Mouse (Mus musculus): ENCODE data around the gene Dst. TPM values are rescaled to one million over a fixed set of nuclear protein-coding genes. Genes with fewer than 3 reads are reported as not detected.
A peak's percentile ranks its signal among the peaks of the same experiment; 100 is the strongest.

The Dst gene
- total and polyA plus RNA-seq, 3 experiments, result 0.08 to 0.60 TPM; not detected in 1

- Histone ChIP-seq H3K79me2 (ENCODE audit: control insufficient read depth, insufficient read depth, low read length, poor library complexity) (no peaks in the 10 kb centered on the region), H3K4me3 (ENCODE audit: control insufficient read depth in 1 of 2, insufficient read depth in 1 of 2, low read depth in 2 of 2, low read length in 2 of 2) (peak overlapping the region; percentile 15 to 39; a peak in 2 of 4 replicates), H3K36me3 (ENCODE audit: control insufficient read depth in 1 of 2, insufficient read depth in 2 of 2, low read length in 2 of 2) (no peaks in the 10 kb centered on the region), H3K9me3 (replicated peaks; ENCODE audit: insufficient read depth, low read length) (no peaks in the 10 kb centered on the region), H3K9ac (ENCODE audit: control insufficient read depth, low read depth, low read length, poor library complexity, severe bottlenecking) (0 out of 2 replicates have a peak overlapping the region, but pooled peaks have one; percentile 13), H3K4me1 (ENCODE audit: control insufficient read depth in 1 of 2, insufficient read depth in 2 of 2, low read length in 2 of 2) (no peaks in the 10 kb centered on the region), H3K27ac (ENCODE audit: control insufficient read depth, low read depth, low read length) (no peak overlapping the region), H3K27me3 (ENCODE audit: control insufficient read depth in 1 of 2, insufficient read depth in 2 of 2, low read length in 2 of 2) (no peaks in the 10 kb centered on the region)
- DNase-seq (ENCODE audit: low read depth, low spot score), result no peak
- TF ChIP-seq USF2 (IDR thresholded peaks at IDR 0.05; ENCODE audit: borderline replicate concordance in 1 of 2, insufficient read depth in 1 of 2, low read depth in 1 of 2, low read length in 2 of 2), result no peak
- TF ChIP-seq ZKSCAN1 (IDR thresholded peaks at IDR 0.05; ENCODE audit: low read depth, low read length), result no peak
- no peak for TF ChIP-seq ZC3H11A (IDR thresholded peaks at IDR 0.05; ENCODE audit: low read depth, low read length)
- no peak for TF ChIP-seq NELFE (IDR thresholded peaks at IDR 0.05; ENCODE audit: low read depth, low read length)
- no peak for TF ChIP-seq MYC (IDR thresholded peaks at IDR 0.05; ENCODE audit: low read depth, low read length)
- TF ChIP-seq POLR2A (IDR thresholded peaks at IDR 0.05; ENCODE audit: control insufficient read depth in 1 of 2, insufficient read depth in 1 of 2, low read depth in 1 of 2, low read length in 2 of 2, poor library complexity in 1 of 2), result no peak
- no peak for TF ChIP-seq HCFC1 (IDR thresholded peaks at IDR 0.05; ENCODE audit: low read depth, low read length)
- no peak for TF ChIP-seq RAD21 (IDR thresholded peaks at IDR 0.05; ENCODE audit: low read depth, low read length)
- no peak for TF ChIP-seq KAT2A (conservative IDR thresholded peaks at IDR 0.05; ENCODE audit: low read depth, low read length)
- no peak for TF ChIP-seq SIN3A (IDR thresholded peaks at IDR 0.05; ENCODE audit: low read length)
- TF ChIP-seq POLR2AphosphoS5 (IDR thresholded peaks at IDR 0.05; ENCODE audit: borderline replicate concordance, low read depth, low read length), result no peak
- TF ChIP-seq CHD1 (IDR thresholded peaks at IDR 0.05; ENCODE audit: low read depth, low read length), result no peak
- TF ChIP-seq GABPA (IDR thresholded peaks at IDR 0.05; ENCODE audit: low read depth, low read length), result no peak
- TF ChIP-seq MAFK (IDR thresholded peaks at IDR 0.05; ENCODE audit: borderline replicate concordance, low read depth, low read length), result no peak
- no peak for TF ChIP-seq GATA1 (IDR thresholded peaks at IDR 0.05; ENCODE audit: low read depth, low read length)
- TF ChIP-seq NRF1 (IDR thresholded peaks at IDR 0.05; ENCODE audit: insufficient read depth, low read depth, low read length, poor library complexity, severe bottlenecking), result no peak
These were observed 381.4 kb downstream of the Dst start for GRCm38 (mm10) chr1:34289472-34289748.

- TF ChIP-seq USF1 (IDR thresholded peaks at IDR 0.05; ENCODE audit: low read depth, low read length), result no peak
- TF ChIP-seq MYB (IDR thresholded peaks at IDR 0.05; ENCODE audit: low read depth, low read length), result no peak
- TF ChIP-seq GATA1 (IDR thresholded peaks at IDR 0.05; ENCODE audit: low read depth, low read length), result 0 out of 2 replicates have a peak, but pooled peaks have one; percentile 4
- no peak for TF ChIP-seq POLR2AphosphoS2 (IDR thresholded peaks at IDR 0.05; ENCODE audit: low read length)
- TF ChIP-seq POLR2A (IDR thresholded peaks at IDR 0.05; ENCODE audit: control insufficient read depth in 1 of 2, insufficient read depth in 1 of 2, low read depth in 1 of 2, low read length in 2 of 2, poor library complexity in 1 of 2), result no peak
- no peak for TF ChIP-seq NELFE (IDR thresholded peaks at IDR 0.05; ENCODE audit: low read depth, low read length)
- 0 out of 4 replicates have a peak, but pooled peaks of 1 of the 2 experiments have one; percentile 28 for TF ChIP-seq EP300 (IDR thresholded peaks at IDR 0.05; ENCODE audit: low read depth in 1 of 2, low read length in 2 of 2)
- no peak for TF ChIP-seq MYC (IDR thresholded peaks at IDR 0.05; ENCODE audit: low read depth, low read length)
- peak; percentile 25 for DNase-seq (ENCODE audit: low read depth, low spot score)
- Histone ChIP-seq H3K36me3 (ENCODE audit: control insufficient read depth in 1 of 2, insufficient read depth in 2 of 2, low read length in 2 of 2) (no peaks in the 10 kb centered on the region), H3K27ac (ENCODE audit: control insufficient read depth, low read depth, low read length) (no peak overlapping the region), H3K27me3 (ENCODE audit: control insufficient read depth in 1 of 2, insufficient read depth in 2 of 2, low read length in 2 of 2) (no peaks in the 10 kb centered on the region), H3K4me1 (ENCODE audit: control insufficient read depth in 1 of 2, insufficient read depth in 2 of 2, low read length in 2 of 2) (no peaks in the 10 kb centered on the region), H3K4me3 (ENCODE audit: control insufficient read depth in 1 of 2, insufficient read depth in 1 of 2, low read depth in 2 of 2, low read length in 2 of 2) (peak overlapping the region; percentile 15 to 39; a peak in 2 of 4 replicates), H3K9ac (ENCODE audit: control insufficient read depth, low read depth, low read length, poor library complexity, severe bottlenecking) (no peak overlapping the region), H3K9me3 (replicated peaks; ENCODE audit: insufficient read depth, low read length) (no peaks in the 10 kb centered on the region), H3K79me2 (ENCODE audit: control insufficient read depth, insufficient read depth, low read length, poor library complexity) (no peaks in the 10 kb centered on the region)
These were observed 382.3 kb downstream of the Dst start for GRCm38 (mm10) chr1:34290321-34290720.

Measured in MEL (cell line).